Mouse (Mus musculus) brain, adult 2 months (tissue): Measurements from ENCODE around the gene Fpgs.

ENCODE experiments used
- DNase-seq: peaks from one replicate; pipeline ENCODE4 v3.0.0; 2011; ENCODE audit warnings: low read depth, low spot score

Gene Fpgs

DNA sequence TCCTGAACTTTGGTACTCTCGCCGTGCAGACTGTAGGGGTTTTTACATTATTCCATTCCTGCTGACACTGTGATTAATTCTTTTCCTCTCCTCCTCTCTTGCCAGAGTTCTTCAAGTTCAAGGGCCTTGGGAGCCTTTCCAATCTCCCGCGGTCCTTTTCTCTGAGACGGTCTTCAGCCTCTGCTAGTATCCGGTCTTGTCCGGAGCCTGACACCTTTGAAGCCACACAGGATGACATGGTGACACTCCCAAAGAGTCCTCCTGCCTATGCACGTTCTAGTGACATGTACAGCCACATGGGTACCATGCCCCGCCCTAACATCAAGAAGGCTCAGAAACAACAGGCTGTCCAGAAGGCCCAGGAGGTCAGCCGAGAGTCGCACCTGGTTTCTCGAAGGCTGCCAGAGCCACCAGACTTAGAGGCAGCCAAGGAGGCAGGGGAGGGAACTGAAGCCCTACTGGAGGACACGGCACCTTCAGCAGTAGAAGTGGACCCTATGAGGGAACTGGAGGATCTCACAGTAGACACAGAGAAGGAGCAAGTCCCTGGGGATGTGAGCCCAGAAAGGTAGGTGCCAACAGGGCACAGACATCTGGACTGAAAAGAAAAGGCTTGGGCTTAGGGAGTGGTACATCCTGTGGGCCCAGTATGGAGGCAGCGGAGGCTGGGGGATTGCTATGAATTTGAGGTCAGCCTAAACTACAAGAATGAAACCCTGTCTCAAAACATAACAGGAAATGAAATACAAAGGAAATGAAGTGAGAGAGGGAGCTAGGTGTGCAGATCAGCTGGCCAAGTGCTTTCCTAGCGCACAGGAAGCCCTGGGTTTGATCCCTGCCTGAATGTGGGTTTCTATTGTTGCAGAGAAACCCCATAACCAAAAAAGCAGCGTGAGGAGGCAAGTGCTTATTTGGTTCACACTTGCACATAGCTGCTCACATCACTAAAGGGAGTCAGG is 21.2 kb upstream of the Fpgs start:
- DNase-seq = no peak

DNA sequence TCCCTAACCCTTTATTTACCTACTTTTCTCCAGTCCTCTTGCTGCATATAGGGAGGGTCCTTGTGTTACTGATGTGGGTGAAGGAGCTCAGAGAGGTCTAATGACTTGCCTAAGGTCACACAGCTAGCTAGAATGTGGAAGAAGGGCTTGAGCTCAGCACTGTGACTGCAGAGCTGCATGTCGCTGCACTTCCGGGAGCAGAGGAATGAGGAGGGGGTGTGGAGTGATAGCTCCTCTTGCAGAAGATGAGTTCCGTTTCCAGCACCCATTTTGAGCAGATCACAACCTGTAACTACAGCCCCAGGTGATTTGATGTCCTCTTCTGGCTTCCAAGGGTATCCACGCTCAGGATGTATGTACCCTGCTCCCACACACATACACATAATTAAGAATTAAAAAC is 20.2 kb upstream of the Fpgs start:
- no peak for DNase-seq

DNA sequence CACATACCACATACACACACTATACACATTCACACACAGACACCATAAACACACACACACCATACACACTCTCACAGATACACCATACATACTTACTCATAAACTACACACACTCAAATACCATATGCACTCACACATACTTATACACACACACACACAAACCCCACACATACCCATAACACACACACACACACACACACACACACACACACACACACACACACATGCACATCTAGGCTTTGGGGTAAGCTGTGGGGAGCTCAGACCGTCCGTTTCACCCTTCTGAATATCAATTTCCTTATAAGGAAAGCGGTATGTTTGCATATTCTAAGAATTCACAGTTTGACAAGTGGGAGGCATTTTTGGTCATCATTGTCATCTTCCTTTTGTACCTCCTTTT is 18.6 kb upstream of the Fpgs start:
- DNase-seq = no peak

DNA sequence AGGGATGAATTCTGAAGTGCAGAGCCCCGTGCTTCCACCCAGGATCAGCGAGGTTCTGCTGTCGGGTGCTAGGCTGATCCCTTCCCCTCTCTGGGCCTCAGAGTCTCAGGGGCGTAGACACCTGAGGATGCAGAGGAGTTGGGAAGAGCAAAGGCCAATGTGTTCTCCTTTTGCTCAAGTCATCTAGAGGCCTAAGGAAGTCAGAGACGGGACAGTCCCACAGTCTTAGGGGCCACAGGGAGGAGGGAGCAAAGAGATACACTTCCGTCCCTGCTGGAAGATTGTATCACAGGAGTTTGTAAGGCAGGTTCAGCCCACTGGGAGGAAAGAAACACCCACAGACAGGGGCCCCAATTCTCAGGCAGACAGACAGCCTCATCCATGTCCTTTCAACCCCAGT is 18.1 kb upstream of the Fpgs start:
- DNase-seq = no peak

DNA sequence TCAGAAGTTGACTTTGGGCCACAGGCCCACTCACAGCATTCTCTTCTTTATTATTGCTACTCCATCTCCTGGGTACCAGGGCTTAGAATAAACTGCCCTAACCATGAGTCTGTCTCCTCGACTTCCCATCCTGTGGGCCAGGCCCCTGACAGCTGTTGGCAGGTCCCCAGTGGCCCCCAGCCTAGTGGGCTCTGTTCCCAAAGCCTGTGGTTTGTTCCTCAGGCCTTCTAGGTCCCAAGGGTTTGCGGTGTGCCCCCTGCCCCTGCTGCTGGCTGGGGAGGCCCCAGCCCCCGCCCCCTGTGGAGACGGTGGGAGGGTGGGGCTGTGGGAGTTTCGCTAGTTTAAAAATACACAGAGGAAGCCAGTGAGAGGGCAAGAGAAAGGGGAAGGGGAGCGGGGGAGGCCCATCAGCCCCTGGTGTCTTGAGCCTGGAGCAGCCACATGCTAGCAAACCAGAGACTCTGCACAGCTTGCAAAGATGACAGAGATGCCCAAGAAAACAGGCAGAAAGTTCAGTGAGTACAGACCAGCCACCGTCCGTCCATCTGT is 16.8 kb upstream of the Fpgs start, which contains the start of gene Sh2d3c:
TSS of gene Sh2d3c (plus strand) at position 375 of the 549 bp plus-strand sequence.
- DNase-seq = no peak

DNA sequence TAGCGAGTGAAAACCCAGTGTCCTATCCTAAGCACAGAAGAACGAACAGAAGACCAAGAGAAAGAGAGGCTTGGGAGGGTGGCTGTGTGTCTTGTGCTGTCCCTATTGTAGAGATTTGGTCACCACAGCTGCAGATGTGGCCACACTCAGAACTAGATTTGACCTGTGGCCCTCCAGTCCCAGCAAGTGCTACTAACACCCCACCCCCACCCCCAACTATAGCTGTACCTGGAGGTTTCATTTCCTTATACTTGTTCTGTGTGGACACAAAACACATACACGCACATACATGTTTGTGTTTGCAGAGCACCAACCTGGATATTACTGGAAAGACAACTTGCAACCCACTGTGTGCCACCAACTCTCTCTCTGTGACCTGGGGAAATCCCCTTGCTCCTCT is 16.1 kb upstream of the Fpgs start:
- no peak for DNase-seq

DNA sequence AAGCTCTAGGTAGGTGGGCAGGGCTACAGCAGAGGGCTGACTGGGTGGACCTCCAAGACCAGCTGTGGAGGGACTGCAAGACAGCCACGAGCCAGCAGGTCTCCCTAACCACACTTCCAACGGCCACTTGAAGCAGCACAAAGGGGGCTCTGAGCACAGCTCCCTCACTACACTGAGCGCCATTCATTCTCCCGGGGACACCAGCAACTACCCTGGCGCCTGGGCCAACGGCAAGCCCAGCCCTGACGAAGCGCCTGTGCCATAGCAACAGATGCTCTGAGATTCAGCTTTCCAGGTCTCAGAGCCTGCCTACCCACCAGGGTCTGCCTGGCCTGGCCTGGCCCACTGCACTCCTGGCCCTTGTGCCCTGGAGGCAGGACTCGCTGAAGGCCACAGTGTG is 14.8 kb upstream of the Fpgs start:
- DNase-seq = peak; percentile 69

DNA sequence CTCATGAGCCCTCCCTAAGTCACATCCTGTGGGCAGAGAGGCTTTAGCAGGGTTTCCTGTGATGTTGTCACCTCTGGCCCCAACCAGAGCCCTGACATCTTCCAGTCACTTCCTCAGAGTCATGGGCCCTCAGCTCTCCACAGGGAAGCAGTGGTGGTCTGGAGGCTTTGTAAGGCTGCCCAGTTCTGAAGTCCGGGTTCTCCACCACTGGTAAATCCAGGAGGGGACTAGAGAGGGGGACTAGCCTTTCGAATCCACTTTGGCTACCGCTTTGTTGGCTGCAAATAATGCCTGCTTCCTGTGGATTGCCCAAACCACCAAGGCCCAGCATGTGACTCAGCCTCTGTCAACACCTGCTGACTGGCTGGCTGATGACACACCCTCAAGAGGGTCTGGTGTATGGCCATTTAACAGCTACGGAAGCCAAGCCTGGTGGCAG is 11.1 kb upstream of the Fpgs start:
- DNase-seq = no peak

DNA sequence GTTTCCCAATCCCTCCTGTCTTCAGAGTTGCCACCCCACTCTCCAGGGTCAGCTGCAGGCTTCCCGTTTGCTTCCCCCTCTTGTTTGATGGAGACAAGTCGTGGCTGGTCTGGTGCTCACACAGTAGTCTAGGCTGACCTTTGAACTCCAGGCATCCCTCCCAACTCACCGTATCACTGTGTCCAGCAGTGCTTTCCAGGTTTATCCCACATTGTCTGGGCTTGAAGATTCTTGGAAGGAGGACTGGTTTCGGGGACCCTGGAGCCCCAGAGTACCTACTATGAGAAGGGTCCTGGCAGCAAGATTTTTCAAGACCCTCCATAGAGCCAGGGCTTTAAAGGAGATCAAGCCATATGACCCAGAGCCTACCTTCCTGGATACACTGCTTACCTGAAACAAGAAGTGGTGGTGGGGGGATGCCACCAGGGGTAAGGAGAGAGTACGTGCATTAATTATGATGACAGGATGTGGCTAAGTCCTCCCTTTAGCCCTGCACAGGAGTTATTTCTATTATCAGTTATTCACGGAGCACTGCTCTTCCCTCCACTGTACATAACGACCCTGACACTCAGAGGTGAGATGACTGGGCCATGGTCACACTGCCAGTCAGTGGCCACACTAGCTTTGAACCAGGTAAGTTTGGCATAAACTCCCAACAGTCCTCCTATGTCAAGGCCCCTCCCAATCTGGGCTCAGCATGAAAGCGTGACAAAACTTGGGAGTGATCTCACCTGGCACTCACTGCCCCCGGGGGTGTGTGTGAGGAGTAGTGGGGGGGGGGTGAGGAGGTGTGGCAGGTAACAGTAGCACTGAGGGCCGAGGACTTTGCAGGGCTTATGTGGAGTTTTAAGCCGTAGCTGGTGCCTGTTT is 10.4 kb upstream of the Fpgs start:
- no peak for DNase-seq

DNA sequence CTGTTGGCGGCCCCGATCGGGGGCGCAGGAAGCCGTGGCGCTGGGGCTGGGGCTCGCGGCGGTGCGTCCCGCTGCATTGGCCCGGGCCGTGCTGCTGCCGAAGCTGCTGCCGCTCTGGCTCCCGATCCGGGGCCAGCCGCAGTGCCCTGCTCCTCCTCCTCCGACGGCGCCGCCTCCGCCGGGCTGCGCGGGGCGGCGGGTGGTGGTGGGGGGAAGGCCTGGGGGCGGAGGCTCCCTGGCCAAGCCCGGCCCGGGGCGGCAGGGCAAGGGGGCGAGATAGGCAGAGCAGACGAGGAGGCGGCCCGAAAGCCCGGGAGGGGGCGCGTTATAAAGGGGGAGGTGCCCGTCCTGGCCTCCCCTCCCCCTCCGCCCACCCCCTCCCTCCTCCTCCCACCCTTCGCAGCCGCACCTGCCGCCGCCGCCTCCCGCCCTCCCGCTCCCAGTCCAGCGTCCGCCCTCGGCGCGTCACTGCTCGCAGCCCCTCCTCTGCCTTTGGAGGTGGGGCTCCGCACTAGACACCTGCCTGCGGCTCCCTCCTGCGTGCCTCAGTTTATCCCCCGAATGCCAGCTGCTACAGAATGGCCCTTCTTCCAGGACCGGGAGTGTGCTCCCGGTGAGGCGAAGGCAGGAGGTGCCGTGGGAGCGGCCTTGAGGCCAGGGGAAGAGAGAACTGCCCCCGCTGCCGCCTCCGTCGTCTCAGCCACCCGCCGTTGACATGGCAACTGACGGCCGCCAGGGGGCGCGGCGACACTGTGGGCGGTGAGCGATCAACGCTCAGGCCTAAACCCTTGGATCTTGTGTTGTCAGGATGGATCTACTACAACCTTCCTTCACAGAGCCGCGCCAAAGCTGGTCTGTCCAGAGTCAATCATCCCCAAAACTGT is 9.2 kb upstream of the Fpgs start, which contains the start of gene Cdk9:
TSS of gene Cdk9 (minus strand) at position 143 of the 884 bp plus-strand sequence.
- peak; percentile 95 for DNase-seq

DNA sequence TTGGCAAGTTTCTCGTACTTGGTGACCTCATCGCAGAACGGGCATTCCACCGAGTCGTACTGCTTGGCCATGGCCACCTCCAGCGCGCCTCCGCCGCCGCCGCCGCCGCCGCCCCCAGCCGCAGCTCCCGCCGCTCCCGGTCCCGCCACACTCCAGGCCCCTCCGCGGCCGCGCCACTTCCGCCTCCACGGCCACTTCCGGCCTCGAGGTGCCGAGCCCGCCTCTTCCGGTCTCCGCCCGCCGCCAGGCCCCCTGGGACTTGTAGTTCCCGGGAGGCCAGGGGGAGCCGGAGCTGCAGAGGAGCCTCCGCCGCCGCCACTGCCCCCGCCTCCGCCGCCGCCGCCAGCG is 8.6 kb upstream of the Fpgs start:
- DNase-seq = peak; percentile 96

DNA sequence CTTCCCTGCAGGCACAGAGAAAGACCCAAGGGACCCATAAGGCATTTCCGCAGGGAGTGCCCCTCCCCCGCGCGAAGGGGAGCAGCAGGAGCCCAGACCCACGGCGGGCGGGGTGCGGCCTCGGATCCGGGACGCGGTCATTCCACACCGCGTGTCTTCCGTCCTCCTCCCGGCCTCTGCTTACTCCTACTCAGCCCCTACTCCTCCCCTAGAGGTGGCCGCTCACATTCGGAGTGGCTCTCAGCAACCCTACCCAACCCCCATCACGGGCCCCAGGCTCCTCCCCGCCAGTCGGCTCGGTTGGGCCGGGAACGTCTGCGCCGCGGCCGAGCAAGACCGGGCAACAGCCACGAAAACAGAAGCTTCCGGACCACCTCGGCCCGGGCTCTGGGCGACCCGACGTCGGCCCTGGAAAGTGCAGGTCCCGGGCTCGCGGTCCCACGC is 8.2 kb upstream of the Fpgs start:
- DNase-seq = peak; percentile 34

DNA sequence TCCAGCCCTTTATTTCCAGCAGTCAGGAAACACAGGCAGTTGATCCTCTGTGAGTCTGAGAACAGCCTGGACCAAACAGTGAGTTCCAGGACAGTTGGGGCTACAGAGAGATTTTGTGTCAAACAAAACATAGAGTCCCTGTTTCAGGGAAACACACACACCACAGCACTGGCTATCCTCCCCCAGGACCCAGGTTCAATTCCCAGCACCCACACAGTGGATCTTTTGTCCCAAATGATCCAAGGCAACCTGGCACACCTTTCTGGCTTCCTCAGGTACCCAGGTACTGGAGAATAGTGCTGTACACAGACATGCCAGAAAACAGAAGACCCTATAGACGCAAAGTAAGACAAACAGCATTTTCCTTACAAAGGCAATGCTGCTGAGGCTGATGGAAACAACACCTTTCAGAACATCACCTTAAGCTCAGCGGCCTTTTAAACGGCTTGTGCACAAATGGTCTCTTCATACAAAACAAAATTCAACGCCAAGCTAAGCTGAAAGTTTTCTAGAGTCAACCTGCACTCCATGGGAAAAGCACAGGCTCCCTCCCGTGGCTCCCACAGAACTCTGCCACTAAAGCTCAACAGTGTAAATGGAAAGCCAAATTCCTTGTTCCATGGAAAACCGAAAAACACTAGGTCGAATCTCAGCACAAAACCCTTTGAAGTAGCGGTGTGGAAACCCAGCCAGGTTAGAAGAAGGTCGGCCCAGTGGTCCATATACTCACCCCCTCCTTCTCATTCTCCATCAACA is 7.5 kb upstream of the Fpgs start:
- DNase-seq = no peak

DNA sequence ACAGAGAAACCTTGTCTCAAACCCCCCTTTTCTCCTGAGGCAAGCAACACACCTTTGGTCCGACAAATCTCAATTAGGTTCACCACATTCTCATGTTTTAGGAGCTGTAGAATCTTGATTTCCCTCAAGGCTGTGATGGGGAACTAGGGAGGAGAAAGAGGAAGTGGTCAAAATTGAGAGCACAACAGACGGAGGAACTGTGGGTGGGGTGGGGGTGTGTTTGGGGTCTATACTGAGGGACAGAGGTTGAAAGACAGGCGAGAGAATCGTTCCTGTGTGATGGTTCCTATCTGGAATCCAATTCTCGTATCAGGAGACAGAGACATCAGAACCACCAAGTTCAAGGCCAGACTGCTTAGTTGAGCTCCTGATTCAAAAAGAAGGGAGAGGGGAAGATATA is 6.5 kb upstream of the Fpgs start:
- DNase-seq = no peak

DNA sequence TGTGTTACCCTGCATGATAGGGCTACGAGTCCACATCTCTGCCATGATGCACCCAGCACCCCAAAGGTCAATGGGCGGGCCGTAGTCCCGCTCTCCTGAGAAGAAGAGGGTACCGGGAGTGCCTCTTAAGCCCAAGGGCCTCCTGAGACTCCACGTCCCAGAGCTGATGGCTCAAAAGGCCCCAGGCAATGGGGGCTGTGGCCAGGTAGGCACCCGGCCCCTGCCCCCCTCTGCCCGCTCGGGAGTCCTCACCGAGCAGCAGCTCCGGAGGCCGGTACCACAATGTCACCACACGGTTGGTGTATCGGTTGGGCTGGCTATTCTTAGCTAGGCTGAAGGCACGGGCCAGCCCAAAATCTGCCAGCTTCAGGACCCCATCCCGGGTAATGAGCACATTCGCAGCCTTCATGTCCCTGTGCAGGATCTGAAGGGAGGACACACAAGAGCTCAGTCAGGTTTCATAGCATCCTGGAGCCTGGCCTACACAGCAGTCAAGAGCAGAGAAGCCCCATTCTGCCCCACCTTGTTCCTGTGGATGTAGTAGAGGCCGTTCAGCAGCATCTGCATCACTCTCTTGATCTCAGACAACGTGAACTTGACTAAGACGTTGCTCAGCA is 5.7 kb upstream of the Fpgs start:
- DNase-seq = no peak

DNA sequence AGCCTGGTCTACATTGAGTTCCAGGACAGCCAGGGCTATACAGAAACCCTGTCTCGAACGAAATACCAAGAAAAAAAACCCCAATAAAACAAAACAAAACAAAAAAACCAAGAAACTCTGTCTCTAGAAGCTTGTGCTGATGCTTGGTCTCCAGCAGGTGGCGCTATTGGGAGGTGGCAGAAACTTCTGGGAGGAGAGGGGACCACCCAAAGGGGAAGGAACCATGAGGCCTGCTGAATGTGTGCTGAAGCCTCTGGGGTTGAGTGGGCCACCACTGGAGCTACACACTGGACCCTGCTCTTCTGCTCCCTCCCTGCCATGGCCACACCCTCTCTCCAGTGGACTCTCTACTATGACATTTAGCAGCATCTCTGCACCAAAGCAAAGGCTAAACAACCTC is 4.7 kb upstream of the Fpgs start:
- DNase-seq = peak; percentile 72

DNA sequence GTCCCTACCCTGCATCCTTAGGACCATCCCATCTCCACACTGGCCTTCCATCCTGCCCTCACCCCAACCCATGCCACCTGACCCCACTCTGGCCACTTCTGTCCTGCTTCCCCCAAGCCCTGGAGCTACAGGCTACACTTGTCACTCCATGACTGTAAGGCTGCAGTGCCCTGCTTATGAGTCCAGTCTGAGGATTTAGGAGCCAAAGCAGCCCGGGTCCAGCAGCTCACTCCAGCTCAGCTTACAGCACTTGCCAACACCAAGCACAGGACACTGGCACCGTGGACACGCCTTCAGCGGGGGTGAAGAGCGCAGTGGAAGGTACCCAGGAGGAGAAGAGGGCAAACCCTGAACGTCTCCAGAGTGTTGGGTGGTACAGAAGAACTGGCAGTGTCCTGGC is 3.0 kb upstream of the Fpgs start:
- no peak for DNase-seq

DNA sequence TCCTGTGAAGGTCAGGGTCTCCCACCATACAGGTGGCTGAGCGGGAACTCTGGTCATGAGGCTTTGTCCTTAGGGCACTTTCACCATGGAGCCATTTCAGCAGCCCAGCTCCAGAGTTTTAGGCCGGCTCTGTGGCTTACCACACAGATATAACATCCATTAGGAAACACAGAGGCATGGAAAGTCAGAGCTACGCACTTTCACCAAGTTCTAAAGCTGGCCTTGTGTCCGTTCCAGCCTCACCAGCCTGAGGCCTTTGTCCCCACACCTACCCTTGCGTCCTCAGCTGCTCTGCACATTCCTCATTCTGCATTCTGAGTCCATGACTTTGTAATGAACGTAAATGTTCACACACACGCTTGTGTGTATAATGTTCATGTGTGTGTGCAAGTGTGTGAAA is 1.1 kb upstream of the Fpgs start:
- DNase-seq = no peak

DNA sequence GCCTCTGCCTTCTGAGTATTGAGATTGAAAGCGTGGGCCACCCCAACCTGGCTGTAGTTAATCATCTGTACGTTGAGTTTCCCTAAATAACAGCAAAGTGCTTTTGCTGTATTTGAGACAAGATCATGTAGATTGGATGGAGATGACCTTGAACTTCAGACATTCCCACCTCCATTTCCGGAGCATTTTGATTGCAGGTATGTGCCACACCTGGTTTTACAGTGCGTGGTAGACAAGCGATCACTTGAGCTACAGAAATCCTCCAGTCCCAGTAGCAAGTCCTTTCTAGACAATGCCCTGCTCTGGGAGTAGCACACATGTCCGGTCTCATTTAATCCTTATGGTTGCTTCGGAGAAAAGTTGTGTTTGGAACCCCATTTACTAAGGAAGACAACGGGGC is 899 bp downstream of the Fpgs start:
- DNase-seq = no peak
